Mouse (Mus musculus) embryonic fibroblast, embryonic 13.5 days (primary cell): ENCODE data around the gene Capn15.

ENCODE experiments used
- CTCF ChIP-seq: IDR thresholded peaks from 2 replicates; pipeline ENCODE4 v1.5.1; 2011; ENCODE audit warnings: mild to moderate bottlenecking, control low read depth, low read length, moderate library complexity, borderline replicate concordance; ENCODE audit not compliant: insufficient read depth
- POLR2A ChIP-seq: IDR thresholded peaks from 2 replicates; pipeline ENCODE4 v1.6.1; 2011; ENCODE audit warnings: low read depth, mild to moderate bottlenecking, control low read depth, low read length, moderate library complexity

DNA sequence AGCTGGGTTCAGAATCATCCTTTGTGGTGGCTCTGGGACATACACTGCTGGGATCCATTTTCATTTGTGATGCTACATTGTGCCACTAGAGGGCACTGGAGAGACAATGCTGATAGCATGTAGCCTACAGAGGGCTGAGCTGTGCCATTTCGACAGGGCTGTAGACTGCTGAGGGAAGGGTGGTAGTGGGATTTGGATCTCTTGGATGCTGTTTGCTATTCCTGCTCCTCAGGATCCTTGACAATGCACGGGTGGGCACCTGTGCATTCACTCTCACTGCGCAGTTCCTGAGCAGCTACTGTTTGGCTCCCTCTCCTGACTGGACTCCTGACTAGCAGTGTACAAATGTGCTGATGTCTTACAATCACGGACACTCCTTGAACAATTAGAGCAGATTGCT, 23.9 kb upstream of the Capn15 start:
- TF ChIP-seq CTCF (peak; percentile 69; the same call in 1 of the 2 replicates), POLR2A (no peak)
